Mouse (Mus musculus) splenic B cell, adult 2 months (primary cell): ENCODE measurements at regions not wholly inside any gene's neighbourhood (a gene's known extent, or its start where the extent isn't known, plus 50 kb on each side); places are given as distances from the start of the nearest gene placed in this dataset.

Source experiments
- DNase-seq: peaks from one replicate; pipeline ENCODE4 v3.0.0-alpha.2; 2011; ENCODE audit warnings: low read depth, low spot score
- H3K27me3 ChIP-seq: 2 replicates; pipeline ENCODE4 v1.6.1; 2012; ENCODE audit warnings: mild to moderate bottlenecking, low read length, moderate library complexity, mixed read lengths; ENCODE audit not compliant: control insufficient read depth, poor library complexity, insufficient read depth, severe bottlenecking
- H3K36me3 ChIP-seq: 2 replicates; pipeline ENCODE4 v1.6.1; 2012; ENCODE audit warnings: mild to moderate bottlenecking, low read length, moderate library complexity, mixed read lengths; ENCODE audit not compliant: control insufficient read depth, poor library complexity, insufficient read depth, severe bottlenecking

GRCm38 (mm10) chr11:24422066-24422775, 344.4 kb downstream of the Bcl11a start:
- H3K36me3 ChIP-seq: no peaks in the 10 kb centered on the region
- DNase-seq: no peak
- H3K27me3 ChIP-seq: no peaks in the 10 kb centered on the region

- DNase-seq: no peak
- Histone ChIP-seq H3K27me3 (no peaks in the 10 kb centered on the region), H3K36me3 (no peaks in the 10 kb centered on the region)
Observed at GRCm38 (mm10) chr11:24423278-24423677, 345.4 kb downstream of the Bcl11a start.

GRCm38 (mm10) chr11:24426995-24427883, 349.4 kb downstream of the Bcl11a start:
- H3K27me3 ChIP-seq: no peaks in the 10 kb centered on the region
- no peaks in the 10 kb centered on the region for H3K36me3 ChIP-seq
- DNase-seq: no peak

- Histone ChIP-seq H3K36me3 (no peaks in the 10 kb centered on the region), H3K27me3 (no peaks in the 10 kb centered on the region)
- no peak for DNase-seq
Observed at GRCm38 (mm10) chr11:24448608-24449007, 370.8 kb downstream of the Bcl11a start.

- DNase-seq: no peak
- no peaks in the 10 kb centered on the region for H3K27me3 ChIP-seq
Observed at GRCm38 (mm10) chr11:24452267-24452666, 374.4 kb downstream of the Bcl11a start.

GRCm38 (mm10) chr11:24464642-24465041, 386.8 kb downstream of the Bcl11a start:
- Histone ChIP-seq H3K27me3 (no peaks in the 10 kb centered on the region), H3K36me3 (no peaks in the 10 kb centered on the region)
- no peak for DNase-seq

More at GRCm38 (mm10) chr11:24452267-24452666, 374.4 kb downstream of the Bcl11a start:
- no peaks in the 10 kb centered on the region for H3K36me3 ChIP-seq

GRCm38 (mm10) chr11:24467458-24467857, 389.6 kb downstream of the Bcl11a start:
- Histone ChIP-seq H3K27me3 (no peaks in the 10 kb centered on the region), H3K36me3 (no peaks in the 10 kb centered on the region)
- no peak for DNase-seq

- DNase-seq: no peak
- H3K27me3 ChIP-seq: no peaks in the 10 kb centered on the region
- no peaks in the 10 kb centered on the region for H3K36me3 ChIP-seq
Observed at GRCm38 (mm10) chr11:24470469-24470868, 392.6 kb downstream of the Bcl11a start.

GRCm38 (mm10) chr11:24472617-24473367, 394.9 kb downstream of the Bcl11a start:
- DNase-seq: no peak

GRCm38 (mm10) chr11:24473368-24474010, 395.6 kb downstream of the Bcl11a start:
- Histone ChIP-seq H3K36me3 (no peaks in the 10 kb centered on the region), H3K27me3 (no peaks in the 10 kb centered on the region)
- DNase-seq: no peak

More at GRCm38 (mm10) chr11:24472617-24473367, 394.9 kb downstream of the Bcl11a start:
- H3K27me3 ChIP-seq: no peaks in the 10 kb centered on the region
- no peaks in the 10 kb centered on the region for H3K36me3 ChIP-seq

GRCm38 (mm10) chr11:24502722-24503424, 425.0 kb downstream of the Bcl11a start:
- DNase-seq: no peak
- Histone ChIP-seq H3K27me3 (no peaks in the 10 kb centered on the region), H3K36me3 (no peaks in the 10 kb centered on the region)

GRCm38 (mm10) chr11:24515568-24515967, 437.7 kb downstream of the Bcl11a start:
- H3K27me3 ChIP-seq: no peaks in the 10 kb centered on the region
- no peak for DNase-seq
- no peaks in the 10 kb centered on the region for H3K36me3 ChIP-seq

GRCm38 (mm10) chr11:24535462-24535861, 457.6 kb downstream of the Bcl11a start:
- no peaks in the 10 kb centered on the region for H3K36me3 ChIP-seq
- no peaks in the 10 kb centered on the region for H3K27me3 ChIP-seq
- no peak for DNase-seq

GRCm38 (mm10) chr11:24537721-24538120, 459.9 kb downstream of the Bcl11a start:
- H3K27me3 ChIP-seq: no peaks in the 10 kb centered on the region
- no peak for DNase-seq
- no peaks in the 10 kb centered on the region for H3K36me3 ChIP-seq
